Mouse (Mus musculus): ENCODE data around the gene Snx32. TPM values are rescaled to one million over a fixed set of nuclear protein-coding genes. Genes with fewer than 3 reads are reported as not detected.

The Snx32 gene
- polyA plus RNA-seq, 1 experiment from 2014 or later, result 41.4 TPM

DNA sequence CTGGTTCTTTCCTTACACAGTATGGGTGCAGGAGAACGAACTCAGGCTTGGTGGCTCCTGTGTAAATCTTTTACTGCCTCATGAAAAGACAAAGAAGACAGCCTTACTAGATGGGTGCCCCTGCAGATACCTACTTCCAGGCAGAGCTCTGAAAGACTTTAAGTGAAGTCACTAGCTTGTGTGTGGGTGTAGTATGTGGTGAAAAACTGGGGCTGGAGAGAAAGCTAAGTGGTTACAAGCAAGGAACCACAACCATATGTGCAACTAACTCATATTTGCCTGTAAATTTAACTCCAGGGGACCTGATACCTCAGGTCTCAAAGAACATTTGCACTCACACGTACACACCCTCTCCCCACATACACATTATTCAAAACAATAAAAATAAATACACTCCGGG lies 50.4 kb downstream of the Snx32 start:
- peak overlapping the region; percentile 97 for H3K4me2 ChIP-seq
- ATAC-seq, result no peak
- H3K4me3 ChIP-seq, result peak overlapping the region; percentile 80
- 24% methylated on average over 3 of the region's 3 CpGs for WGBS
- peaks cover 54% of the 10 kb centered on the region for H3K4me1 ChIP-seq
- H3K27ac ChIP-seq, result peak overlapping the region; percentile 68
- peaks cover 27% of the 10 kb centered on the region for H3K36me3 ChIP-seq (ENCODE audit: poor library complexity, severe bottlenecking)
- H3K9ac ChIP-seq, result peak overlapping the region; percentile 84
- no peaks in the 10 kb centered on the region for H3K9me3 ChIP-seq (replicated peaks)
- H3K27me3 ChIP-seq, result peaks cover 4% of the 10 kb centered on the region; the same call in 1 of the 2 replicates

DNA sequence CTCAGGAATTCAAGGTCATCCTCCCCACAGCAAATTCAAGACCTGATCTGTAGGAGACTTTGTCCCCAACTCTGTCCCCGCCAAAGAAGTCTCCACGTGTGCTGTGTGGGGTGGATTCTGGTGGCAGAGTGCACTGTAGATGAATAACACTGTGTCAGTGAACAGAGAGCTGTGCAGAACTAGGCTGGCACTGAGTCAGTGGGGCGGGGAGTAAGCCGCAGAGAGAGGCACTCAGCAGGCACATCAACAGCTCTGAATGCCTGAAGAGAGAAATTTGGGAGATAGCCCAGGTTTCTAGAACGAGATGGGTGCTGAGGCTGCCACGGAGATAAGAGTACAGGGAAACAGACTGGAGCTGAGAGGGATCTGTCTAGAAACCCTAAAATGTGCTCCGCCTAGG lies 51.3 kb downstream of the Snx32 start:
- ATAC-seq, result no peak
- no peak overlapping the region for H3K4me3 ChIP-seq
- no peak overlapping the region for H3K27ac ChIP-seq
- H3K36me3 ChIP-seq (ENCODE audit: poor library complexity, severe bottlenecking), result peaks cover 24% of the 10 kb centered on the region
- peaks cover 54% of the 10 kb centered on the region for H3K4me1 ChIP-seq
- 66% methylated on average over 7 of the region's 7 CpGs for WGBS
- peaks cover 4% of the 10 kb centered on the region; the same call in 1 of the 2 replicates for H3K27me3 ChIP-seq
- no peak overlapping the region for H3K4me2 ChIP-seq
- H3K9me3 ChIP-seq (replicated peaks), result no peaks in the 10 kb centered on the region
- no peak overlapping the region for H3K9ac ChIP-seq

DNA sequence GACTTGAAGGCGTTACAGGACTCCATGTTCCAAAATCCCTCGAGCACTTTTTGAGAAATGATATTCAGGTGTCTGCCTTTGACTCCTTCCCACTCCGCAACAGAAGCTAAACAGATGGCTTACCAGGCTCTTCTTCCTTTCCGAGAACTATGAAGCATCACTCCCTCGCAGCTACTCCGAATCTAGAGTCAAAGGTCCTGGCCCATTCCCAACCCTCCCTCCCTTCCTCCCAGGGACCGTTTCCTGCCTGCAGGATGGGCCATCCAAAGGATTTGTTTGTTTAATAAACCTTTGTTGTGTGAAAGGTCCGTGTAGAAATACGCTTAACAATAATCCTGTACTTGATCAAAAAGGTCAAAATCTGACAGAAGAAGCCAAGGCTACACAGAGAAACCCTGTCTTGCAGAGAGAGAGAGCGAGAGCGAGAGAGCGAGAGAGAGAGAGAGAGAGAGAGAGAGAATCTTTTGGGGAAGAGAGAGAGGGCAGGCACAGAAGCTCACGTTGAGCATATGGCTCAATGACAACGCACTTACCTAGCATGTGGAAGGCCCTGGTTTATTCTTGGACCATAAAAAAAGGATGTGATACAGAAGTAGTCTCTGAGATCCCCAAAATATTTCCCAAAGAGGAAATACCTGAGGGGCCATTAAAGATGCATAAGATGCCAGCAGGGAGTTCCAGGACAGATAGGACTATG lies 52.4 kb downstream of the Snx32 start, which contains the start of gene Ccdc85b:
Gene Ccdc85b (minus strand): TSS at position 149 of the 697 bp plus-strand sequence.
- peaks cover 17% of the 10 kb centered on the region for H3K36me3 ChIP-seq (ENCODE audit: poor library complexity, severe bottlenecking)
- H3K27me3 ChIP-seq, result peaks cover 4% of the 10 kb centered on the region; the same call in 1 of the 2 replicates
- 14% methylated on average over 14 of the region's 14 CpGs for WGBS
- peak within 1 kb of the TSS; percentile 99 for H3K4me2 ChIP-seq
- H3K9me3 ChIP-seq (replicated peaks), result no peaks in the 10 kb centered on the region
- H3K4me1 ChIP-seq, result peaks cover 49% of the 10 kb centered on the region
- peak within 1 kb of the TSS; percentile 89 for H3K9ac ChIP-seq
- H3K4me3 ChIP-seq, result peak within 1 kb of the TSS; percentile 77
- H3K27ac ChIP-seq, result peak within 1 kb of the TSS; percentile 96
- no peak; the same call in 1 of the 2 replicates for ATAC-seq

DNA sequence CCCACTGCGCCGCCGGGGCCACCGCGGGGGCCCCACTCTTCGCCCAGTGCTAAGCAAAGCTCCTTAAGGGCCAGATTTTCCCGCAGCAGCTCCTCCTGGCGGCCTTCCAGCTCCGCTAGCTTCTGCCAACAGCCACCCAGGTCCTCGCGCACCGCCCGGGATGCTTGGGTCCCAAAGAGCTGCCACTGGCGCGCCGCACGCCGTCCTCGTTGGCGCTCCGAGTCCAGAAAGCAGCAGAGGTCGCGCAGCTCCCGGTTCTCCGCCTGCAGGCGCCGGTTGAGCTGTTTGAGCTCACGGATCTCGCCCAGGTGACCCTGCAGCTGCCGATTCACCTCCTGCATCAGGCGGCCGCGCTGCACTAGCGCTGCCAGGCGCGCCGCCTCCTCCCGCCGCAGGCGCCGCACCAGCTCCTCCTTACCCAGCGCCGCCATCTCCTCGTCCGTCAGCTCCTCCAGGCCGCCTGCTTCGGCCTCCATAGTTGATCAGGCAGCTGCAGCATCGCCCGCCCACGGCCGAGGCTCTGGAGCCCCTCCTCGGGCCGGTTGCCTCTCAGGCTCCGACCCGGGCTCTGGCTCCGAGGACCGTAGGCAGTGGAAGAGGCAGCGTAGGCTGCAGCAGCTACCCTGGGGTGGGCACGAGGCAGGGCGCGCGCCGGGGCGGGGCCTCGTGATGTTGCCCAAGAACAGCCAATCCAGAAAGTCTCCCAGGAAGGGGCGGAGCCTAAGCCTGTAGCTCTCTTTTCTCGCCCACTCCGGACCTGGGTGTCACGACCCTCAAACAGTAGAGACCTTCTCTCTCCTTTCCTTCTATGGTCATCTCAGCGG lies 53.2 kb downstream of the Snx32 start:
- Histone ChIP-seq H3K27me3 (peaks cover 4% of the 10 kb centered on the region; the same call in 1 of the 2 replicates), H3K27ac (peak overlapping the region; percentile 96), H3K36me3 (ENCODE audit: poor library complexity, severe bottlenecking) (peaks cover 9% of the 10 kb centered on the region; the same call in 1 of the 2 replicates), H3K9ac (peak overlapping the region; percentile 89), H3K4me1 (peaks cover 49% of the 10 kb centered on the region), H3K4me3 (peak overlapping the region; percentile 77), H3K9me3 (replicated peaks) (no peaks in the 10 kb centered on the region), H3K4me2 (peak overlapping the region; percentile 99)
- ATAC-seq, result peak; percentile 95
- under 1% methylated on average over 70 of the region's 70 CpGs for WGBS

DNA sequence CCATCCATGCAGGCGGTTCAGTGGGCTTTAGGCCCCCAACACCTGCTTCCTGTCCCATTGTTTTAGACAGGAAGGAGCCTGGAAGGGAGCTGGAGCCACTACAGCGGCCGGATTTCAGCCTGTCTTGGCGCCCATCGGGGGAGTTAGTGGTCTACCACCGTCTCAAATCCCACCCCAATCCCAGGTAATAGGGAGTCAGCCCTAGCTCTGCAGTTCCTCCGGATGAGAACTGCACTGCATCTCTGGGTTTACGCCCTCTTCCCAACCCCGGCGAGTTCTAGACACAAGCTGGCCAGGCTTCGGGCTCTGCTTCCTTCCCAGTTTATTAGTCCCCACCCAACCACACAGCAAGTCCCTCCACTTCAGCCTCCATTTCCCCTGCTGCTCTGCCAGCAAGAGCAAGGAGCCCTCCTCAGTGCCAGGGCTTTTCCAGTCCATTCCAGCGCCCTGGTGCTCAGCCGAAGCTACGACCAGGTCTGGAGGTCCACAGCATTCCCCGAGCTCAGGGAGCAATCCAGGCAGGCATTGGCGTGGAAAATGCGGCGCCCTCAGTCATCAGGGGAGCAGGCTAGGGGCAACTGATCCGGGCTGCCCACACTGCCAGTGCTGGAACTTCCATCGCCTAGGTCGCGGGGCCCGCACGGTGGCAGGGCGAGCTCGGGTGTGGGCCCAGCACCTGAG lies 54.0 kb downstream of the Snx32 start:
- 5% methylated on average over 26 of the region's 26 CpGs for WGBS
- H3K9ac ChIP-seq, result peak overlapping the region; percentile 89
- no peak for ATAC-seq
- no peaks in the 10 kb centered on the region for H3K9me3 ChIP-seq (replicated peaks)
- peak overlapping the region; percentile 96 for H3K27ac ChIP-seq
- H3K4me3 ChIP-seq, result peak overlapping the region; percentile 77
- H3K36me3 ChIP-seq (ENCODE audit: poor library complexity, severe bottlenecking), result 0 out of 2 replicates have a peak, but pooled peaks cover 9% of the 10 kb centered on the region
- peak overlapping the region; percentile 99 for H3K4me2 ChIP-seq
- peaks cover 6% of the 10 kb centered on the region; the same call in 1 of the 2 replicates for H3K27me3 ChIP-seq
- H3K4me1 ChIP-seq, result peaks cover 43% of the 10 kb centered on the region

GRCm38 (mm10) chr19:5455568-5455967 lies 54.8 kb downstream of the Snx32 start:
- H3K4me2 ChIP-seq, result peak overlapping the region; percentile 99
- 69% methylated on average over 8 of the region's 8 CpGs for WGBS
- ATAC-seq, result no peak
- 0 out of 2 replicates have a peak overlapping the region, but pooled peaks have one; percentile 22 for H3K9ac ChIP-seq
- H3K36me3 ChIP-seq (ENCODE audit: poor library complexity, severe bottlenecking), result 0 out of 2 replicates have a peak, but pooled peaks cover 9% of the 10 kb centered on the region
- H3K4me1 ChIP-seq, result peaks cover 37% of the 10 kb centered on the region
- no peaks in the 10 kb centered on the region for H3K9me3 ChIP-seq (replicated peaks)
- H3K27ac ChIP-seq, result peak overlapping the region; percentile 14; the same call in 1 of the 2 replicates
- H3K27me3 ChIP-seq, result peaks cover 13% of the 10 kb centered on the region
- peak overlapping the region; percentile 77 for H3K4me3 ChIP-seq

- Histone ChIP-seq H3K27me3 (peaks cover 19% of the 10 kb centered on the region), H3K9ac (0 out of 2 replicates have a peak overlapping the region, but pooled peaks have one; percentile 22), H3K4me1 (peaks cover 36% of the 10 kb centered on the region), H3K36me3 (ENCODE audit: poor library complexity, severe bottlenecking) (0 out of 2 replicates have a peak, but pooled peaks cover 9% of the 10 kb centered on the region), H3K9me3 (replicated peaks) (no peaks in the 10 kb centered on the region), H3K27ac (no peak overlapping the region), H3K4me2 (peak overlapping the region; percentile 99), H3K4me3 (peak overlapping the region; percentile 77; the same call in 1 of the 2 replicates)
- 84% methylated on average over 12 of the region's 12 CpGs for WGBS
- ATAC-seq, result no peak
These were observed 55.3 kb downstream of the Snx32 start for GRCm38 (mm10) chr19:5455037-5455436.

- H3K36me3 ChIP-seq (ENCODE audit: poor library complexity, severe bottlenecking), result 0 out of 2 replicates have a peak, but pooled peaks cover 9% of the 10 kb centered on the region
- H3K9me3 ChIP-seq (replicated peaks), result no peaks in the 10 kb centered on the region
- H3K4me2 ChIP-seq, result no peak overlapping the region
- peaks cover 44% of the 10 kb centered on the region for H3K4me1 ChIP-seq
- peaks cover 47% of the 10 kb centered on the region for H3K27me3 ChIP-seq
- WGBS, result 82% methylated on average over 6 of the region's 6 CpGs
- H3K9ac ChIP-seq, result no peak overlapping the region
- H3K4me3 ChIP-seq, result no peak overlapping the region
- ATAC-seq, result no peak
- no peak overlapping the region for H3K27ac ChIP-seq
These were observed 58.6 kb downstream of the Snx32 start for GRCm38 (mm10) chr19:5451766-5452165.

DNA sequence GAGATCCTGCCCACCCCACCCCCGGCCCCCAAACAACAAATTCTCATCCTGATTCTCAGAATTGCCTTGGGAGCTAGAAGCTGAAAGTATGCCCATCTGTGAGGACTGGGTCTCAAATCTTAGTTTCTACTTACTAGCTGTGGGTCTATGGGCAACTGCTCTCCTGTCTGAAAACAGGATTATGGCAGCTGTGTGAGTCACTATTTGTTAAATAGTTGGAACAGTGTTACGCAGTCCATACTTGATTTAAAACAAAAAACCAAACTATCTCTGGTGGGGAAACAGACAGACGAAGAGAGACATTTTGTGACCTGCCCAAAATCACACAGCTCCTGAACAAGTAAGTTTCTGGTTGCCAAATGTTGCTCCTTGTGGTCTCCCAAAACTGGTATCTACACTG lies 60.7 kb downstream of the Snx32 start:
- H3K4me2 ChIP-seq, result no peak overlapping the region
- H3K4me3 ChIP-seq, result no peak overlapping the region
- no peaks in the 10 kb centered on the region for H3K9me3 ChIP-seq (replicated peaks)
- H3K9ac ChIP-seq, result no peak overlapping the region
- no peak for ATAC-seq
- WGBS, result 84% methylated on average over 3 of the region's 3 CpGs
- H3K27ac ChIP-seq, result no peak overlapping the region
- peaks cover 23% of the 10 kb centered on the region for H3K4me1 ChIP-seq
- H3K27me3 ChIP-seq, result peaks cover 67% of the 10 kb centered on the region
- 0 out of 2 replicates have a peak, but pooled peaks cover 9% of the 10 kb centered on the region for H3K36me3 ChIP-seq (ENCODE audit: poor library complexity, severe bottlenecking)

DNA sequence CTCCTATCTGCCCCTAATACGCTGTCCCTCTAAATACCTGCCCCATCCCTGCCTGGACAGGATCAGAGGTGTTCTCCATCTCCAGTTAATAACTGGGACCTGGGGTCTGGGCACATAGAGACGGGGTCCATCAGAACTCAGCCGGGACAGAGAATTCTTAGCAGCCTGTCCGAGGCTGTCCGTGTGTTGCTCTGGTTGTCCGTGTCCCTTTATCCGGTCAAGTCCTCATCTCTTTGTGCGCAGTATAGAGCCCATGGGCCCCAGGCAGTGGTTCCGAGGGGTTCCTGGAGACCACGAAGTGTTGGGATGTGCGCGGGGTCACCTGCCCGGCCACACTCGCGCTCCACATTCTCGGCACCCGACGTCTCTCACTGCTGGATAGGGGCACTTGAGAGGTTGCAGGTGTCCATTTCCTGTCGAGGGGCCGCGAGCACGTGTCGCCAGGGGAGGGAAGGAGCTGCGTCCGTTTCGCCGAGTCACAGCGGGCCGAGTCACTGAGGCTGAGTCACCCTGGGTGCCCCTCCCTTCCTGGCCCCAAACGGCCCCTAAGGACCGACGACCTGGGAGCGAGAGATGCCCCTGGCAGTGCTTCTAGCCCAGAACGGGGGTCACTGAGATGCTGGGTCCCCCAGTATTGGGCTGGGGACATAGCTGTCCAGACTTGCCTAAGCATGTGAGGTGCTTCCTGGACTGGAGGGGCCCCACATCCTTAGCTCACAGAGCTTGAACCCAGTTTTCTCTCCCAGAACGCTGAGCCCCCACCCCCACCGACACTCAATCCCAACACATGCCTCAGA lies 61.8 kb downstream of the Snx32 start:
- no peak overlapping the region for H3K27ac ChIP-seq
- no peaks in the 10 kb centered on the region for H3K9me3 ChIP-seq (replicated peaks)
- H3K9ac ChIP-seq, result 0 out of 2 replicates have a peak overlapping the region, but pooled peaks have one; percentile 61
- 7% methylated on average over 36 of the region's 36 CpGs for WGBS
- ATAC-seq, result no peak
- peaks cover 17% of the 10 kb centered on the region for H3K4me1 ChIP-seq
- H3K4me2 ChIP-seq, result peak overlapping the region; percentile 95
- H3K4me3 ChIP-seq, result peak overlapping the region; percentile 53
- H3K36me3 ChIP-seq (ENCODE audit: poor library complexity, severe bottlenecking), result no peaks in the 10 kb centered on the region
- H3K27me3 ChIP-seq, result peaks cover 67% of the 10 kb centered on the region

Measured in forebrain, embryonic 13.5 days (tissue).